Mouse (Mus musculus) myocyte (in vitro differentiated cells): ENCODE data around the gene Sult2b1.

Experiments used
- CEBPB ChIP-seq: IDR thresholded peaks from 2 replicates; pipeline ENCODE4 v1.6.1; 2011; ENCODE audit warnings: mild to moderate bottlenecking, moderate library complexity; ENCODE audit not compliant: poor library complexity, insufficient read depth, severe bottlenecking
- E2F4 ChIP-seq: IDR thresholded peaks from one replicate; pipeline ENCODE4 v1.6.1; 2011; ENCODE audit warnings: mild to moderate bottlenecking, control low read depth, moderate library complexity; ENCODE audit not compliant: insufficient read depth
- MAX ChIP-seq: IDR thresholded peaks from one replicate; pipeline ENCODE4 v1.6.1; 2011; ENCODE audit warnings: low read depth, mild to moderate bottlenecking, control low read depth
- MYOG ChIP-seq, 3 experiments: IDR thresholded peaks; one replicate each; pipeline ENCODE4 v1.6.1; 2011; ENCODE audit warnings: control low read depth in 2 of 3, low read depth in 2 of 3, mild to moderate bottlenecking in 2 of 3; ENCODE audit not compliant: insufficient read length in 2 of 3, control insufficient read depth in 1 of 3, insufficient read depth in 1 of 3
- POLR2A ChIP-seq: IDR thresholded peaks from one replicate; pipeline ENCODE4 v1.6.1; 2011; ENCODE audit warnings: low read depth, mild to moderate bottlenecking, control low read depth, moderate library complexity; ENCODE audit not compliant: insufficient read length
- POLR2AphosphoS2 ChIP-seq: IDR thresholded peaks from one replicate; pipeline ENCODE4 v1.6.1; 2011; ENCODE audit warnings: low read depth, control low read depth; ENCODE audit not compliant: insufficient read length
- TCF12 ChIP-seq: IDR thresholded peaks from one replicate; pipeline ENCODE4 v1.6.1; 2011; ENCODE audit warnings: mild to moderate bottlenecking, control low read depth; ENCODE audit not compliant: poor library complexity, insufficient read depth, severe bottlenecking

GRCm38 (mm10) chr7:45746518-45746917 lies 38.0 kb downstream of the Sult2b1 start:
- TF ChIP-seq CEBPB (no peak), MAX (no peak), POLR2A (no peak), POLR2AphosphoS2 (no peak), E2F4 (no peak), MYOG (IDR thresholded peaks at IDR 0.05; ENCODE audit: control insufficient read depth in 1 of 3, insufficient read depth in 1 of 3, insufficient read length in 2 of 3, low read depth in 2 of 3) (no peak), TCF12 (no peak)
